Mouse (Mus musculus): ENCODE results near the gene Tmem63b. TPM values are rescaled to one million over a fixed set of nuclear protein-coding genes. Genes with fewer than 3 reads are reported as not detected.

Gene Tmem63b
- polyA plus RNA-seq, 1 experiment from 2014 or later, result 29.7 TPM

DNA sequence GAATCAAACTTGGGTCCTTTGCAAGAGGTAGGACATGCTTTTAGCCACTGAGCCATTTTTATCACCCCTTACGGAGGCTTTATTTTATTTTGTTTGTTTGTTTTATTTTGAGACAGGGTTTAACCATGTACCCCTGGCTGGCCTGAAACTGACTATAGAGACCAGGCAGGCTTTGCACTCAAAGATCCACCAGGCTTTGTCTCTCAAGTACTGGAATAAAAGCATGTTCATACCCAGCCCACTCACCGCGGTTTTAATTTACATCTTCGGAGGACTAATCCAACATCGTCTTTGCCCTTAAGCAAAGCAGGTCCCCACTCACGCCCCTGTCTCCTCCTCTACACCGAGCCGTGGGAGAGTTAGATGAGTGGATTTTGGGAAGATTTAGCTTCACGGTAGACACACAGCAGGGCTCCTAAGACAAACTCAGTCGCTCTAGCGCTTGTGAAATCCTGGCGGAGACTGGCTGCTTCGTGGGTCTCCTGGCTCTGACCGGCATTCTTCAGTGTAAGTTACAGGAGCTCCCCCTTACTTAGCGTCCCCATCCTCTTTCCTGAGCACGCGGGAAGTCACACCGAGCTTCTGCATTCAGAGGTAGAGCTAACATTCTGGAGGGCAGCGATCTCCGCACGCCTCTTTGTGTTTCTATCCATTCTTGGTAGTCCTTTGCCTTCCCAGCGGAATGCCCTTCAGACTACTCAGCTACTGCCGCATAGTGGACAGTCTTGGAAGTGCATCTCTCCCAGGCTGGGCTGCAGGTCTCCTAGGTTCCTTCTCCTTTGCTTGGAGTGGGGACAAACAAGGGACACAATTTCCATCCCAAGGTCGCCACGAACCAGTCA is 37.2 kb upstream of the Tmem63b start:
- H3K9ac ChIP-seq, result peak overlapping the region; percentile 67
- H3K27me3 ChIP-seq (ENCODE audit: insufficient read depth, low read length), result no peaks in the 10 kb centered on the region
- H3K27ac ChIP-seq (ENCODE audit: low read depth), result peak overlapping the region; percentile 26; the same call in 1 of the 2 replicates
- H3K4me2 ChIP-seq, result peak overlapping the region; percentile 74
- WGBS, result 4% methylated on average over 25 of the region's 25 CpGs
- ATAC-seq (ENCODE audit: insufficient read depth) (peak; percentile 67), DNase-seq (peak; percentile 96)
- peak overlapping the region; percentile 43 for H3K4me3 ChIP-seq (ENCODE audit: low read depth, low read length)
- no peaks in the 10 kb centered on the region for H3K9me3 ChIP-seq (ENCODE audit: low read depth, low read length)
- no peaks in the 10 kb centered on the region for H3K36me3 ChIP-seq (ENCODE audit: insufficient read depth)
- no peaks in the 10 kb centered on the region for H3K4me1 ChIP-seq (ENCODE audit: insufficient read depth)
- TF ChIP-seq CTCF (IDR thresholded peaks at IDR 0.05; ENCODE audit: low read depth), result peak; percentile 100

GRCm38 (mm10) chr17:45718323-45718722 is 31.6 kb upstream of the Tmem63b start:
- DNase-seq (peak; percentile 84), ATAC-seq (ENCODE audit: insufficient read depth) (no peak)
- Histone ChIP-seq H3K9me3 (ENCODE audit: low read depth, low read length) (no peaks in the 10 kb centered on the region), H3K36me3 (ENCODE audit: insufficient read depth) (no peaks in the 10 kb centered on the region), H3K4me2 (no peak overlapping the region), H3K9ac (no peak overlapping the region), H3K27ac (ENCODE audit: low read depth) (no peak overlapping the region), H3K4me3 (ENCODE audit: low read depth, low read length) (no peak overlapping the region), H3K27me3 (ENCODE audit: insufficient read depth, low read length) (no peaks in the 10 kb centered on the region), H3K4me1 (ENCODE audit: insufficient read depth) (no peaks in the 10 kb centered on the region)
- WGBS, result 6% methylated on average over 10 of the region's 10 CpGs
- TF ChIP-seq CTCF (IDR thresholded peaks at IDR 0.05; ENCODE audit: low read depth), result peak; percentile 83

DNA sequence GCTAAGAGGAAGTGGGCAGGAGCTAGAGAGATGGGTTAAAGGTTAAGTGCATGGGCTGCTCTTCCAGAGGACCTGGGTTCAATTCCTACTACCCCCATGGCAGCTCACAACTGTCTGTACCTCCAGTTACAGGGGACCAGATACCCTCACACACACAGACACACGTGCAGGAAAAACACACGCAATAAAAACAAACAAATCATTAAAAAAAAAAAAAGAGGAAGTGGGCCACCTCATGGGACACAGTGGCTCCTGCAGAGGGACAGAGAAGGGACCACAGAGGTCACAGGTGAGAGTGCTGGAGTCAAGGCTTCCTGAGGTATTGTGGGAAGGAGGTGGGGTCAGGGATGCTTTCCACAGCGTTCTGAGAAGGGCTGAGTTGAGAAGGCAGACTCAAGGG is 24.8 kb upstream of the Tmem63b start:
- H3K9ac ChIP-seq, result no peak overlapping the region
- no peaks in the 10 kb centered on the region for H3K27me3 ChIP-seq (ENCODE audit: insufficient read depth, low read length)
- H3K4me2 ChIP-seq, result no peak overlapping the region
- no peaks in the 10 kb centered on the region for H3K36me3 ChIP-seq (ENCODE audit: insufficient read depth)
- H3K9me3 ChIP-seq (ENCODE audit: low read depth, low read length), result no peaks in the 10 kb centered on the region
- ATAC-seq (ENCODE audit: insufficient read depth) (no peak), DNase-seq (no peak)
- no peak for TF ChIP-seq CTCF (IDR thresholded peaks at IDR 0.05; ENCODE audit: low read depth)
- H3K4me1 ChIP-seq (ENCODE audit: insufficient read depth), result no peaks in the 10 kb centered on the region
- no peak overlapping the region for H3K27ac ChIP-seq (ENCODE audit: low read depth)
- WGBS, result 53% methylated on average over 3 of the region's 3 CpGs
- H3K4me3 ChIP-seq (ENCODE audit: low read depth, low read length), result no peak overlapping the region

DNA sequence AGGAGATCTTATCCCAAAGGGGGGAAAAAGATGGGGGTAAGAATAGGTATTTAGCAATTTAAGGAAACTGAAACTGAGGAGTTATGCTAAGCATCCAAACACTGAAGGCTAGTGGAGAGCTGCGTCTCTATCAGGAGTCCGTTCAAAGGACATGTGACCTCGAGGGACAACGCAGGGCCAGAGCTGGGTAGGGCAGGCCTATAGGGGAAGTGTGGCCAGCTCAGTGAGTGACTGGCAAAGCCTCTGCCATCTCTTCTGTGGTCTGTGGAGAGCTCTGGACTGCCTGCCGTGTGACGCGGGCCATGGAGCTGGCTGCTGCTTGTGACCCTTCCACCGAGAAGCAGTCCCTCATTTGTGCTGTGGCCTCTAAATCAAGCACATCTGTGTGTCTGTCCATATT is 23.7 kb upstream of the Tmem63b start:
- no peak overlapping the region for H3K9ac ChIP-seq
- no peak overlapping the region for H3K4me3 ChIP-seq (ENCODE audit: low read depth, low read length)
- H3K27ac ChIP-seq (ENCODE audit: low read depth), result no peak overlapping the region
- 72% methylated on average over 8 of the region's 8 CpGs for whole genome bisulfite sequencing
- ATAC-seq (ENCODE audit: insufficient read depth) (no peak), DNase-seq (no peak)
- H3K36me3 ChIP-seq (ENCODE audit: insufficient read depth), result no peaks in the 10 kb centered on the region
- H3K9me3 ChIP-seq (ENCODE audit: low read depth, low read length), result no peaks in the 10 kb centered on the region
- no peaks in the 10 kb centered on the region for H3K4me1 ChIP-seq (ENCODE audit: insufficient read depth)
- H3K27me3 ChIP-seq (ENCODE audit: insufficient read depth, low read length), result no peaks in the 10 kb centered on the region
- no peak for TF ChIP-seq CTCF (IDR thresholded peaks at IDR 0.05; ENCODE audit: low read depth)
- no peak overlapping the region for H3K4me2 ChIP-seq

DNA sequence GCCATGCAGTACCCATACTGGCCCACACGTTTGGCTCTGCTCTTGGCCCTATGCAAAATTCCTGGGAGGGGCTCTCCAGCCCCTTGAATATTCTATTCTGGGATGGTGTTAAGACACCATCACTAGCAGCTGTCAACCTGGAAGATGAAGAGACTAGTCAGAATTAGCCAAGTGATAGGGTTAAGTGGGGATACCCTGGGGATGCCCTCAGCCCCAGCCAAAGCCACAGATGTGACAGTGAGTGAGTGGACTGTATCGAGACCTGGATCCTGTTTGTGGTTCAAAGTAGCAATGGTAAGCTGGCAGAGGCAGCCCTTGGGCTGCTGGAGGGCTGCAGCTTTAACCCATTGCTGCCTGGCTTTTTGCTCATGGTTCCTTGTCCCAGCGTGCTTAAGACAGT is 23.1 kb upstream of the Tmem63b start:
- Histone ChIP-seq H3K27ac (ENCODE audit: low read depth) (no peak overlapping the region), H3K4me1 (ENCODE audit: insufficient read depth) (no peaks in the 10 kb centered on the region), H3K27me3 (ENCODE audit: insufficient read depth, low read length) (no peaks in the 10 kb centered on the region), H3K4me2 (no peak overlapping the region), H3K36me3 (ENCODE audit: insufficient read depth) (no peaks in the 10 kb centered on the region), H3K9me3 (ENCODE audit: low read depth, low read length) (no peaks in the 10 kb centered on the region), H3K4me3 (ENCODE audit: low read depth, low read length) (no peak overlapping the region), H3K9ac (no peak overlapping the region)
- 32% methylated on average over 3 of the region's 3 CpGs for WGBS
- DNase-seq (no peak), ATAC-seq (ENCODE audit: insufficient read depth) (no peak)
- TF ChIP-seq CTCF (IDR thresholded peaks at IDR 0.05; ENCODE audit: low read depth), result no peak

- H3K27ac ChIP-seq (ENCODE audit: low read depth), result no peak overlapping the region
- H3K4me3 ChIP-seq (ENCODE audit: low read depth, low read length), result no peak overlapping the region
- H3K4me1 ChIP-seq (ENCODE audit: insufficient read depth), result no peaks in the 10 kb centered on the region
- no peak for ATAC-seq (ENCODE audit: insufficient read depth)
- H3K27me3 ChIP-seq (ENCODE audit: insufficient read depth, low read length), result no peaks in the 10 kb centered on the region
- no peaks in the 10 kb centered on the region for H3K36me3 ChIP-seq (ENCODE audit: insufficient read depth)
- no peak overlapping the region for H3K9ac ChIP-seq
- no peak for TF ChIP-seq CTCF (IDR thresholded peaks at IDR 0.05; ENCODE audit: low read depth)
- no peaks in the 10 kb centered on the region for H3K9me3 ChIP-seq (ENCODE audit: low read depth, low read length)
- WGBS, result 78% methylated on average over 8 of the region's 8 CpGs
- H3K4me2 ChIP-seq, result no peak overlapping the region
- DNase-seq, result no peak
Measured at GRCm38 (mm10) chr17:45708179-45708578, 21.5 kb upstream of the Tmem63b start.

DNA sequence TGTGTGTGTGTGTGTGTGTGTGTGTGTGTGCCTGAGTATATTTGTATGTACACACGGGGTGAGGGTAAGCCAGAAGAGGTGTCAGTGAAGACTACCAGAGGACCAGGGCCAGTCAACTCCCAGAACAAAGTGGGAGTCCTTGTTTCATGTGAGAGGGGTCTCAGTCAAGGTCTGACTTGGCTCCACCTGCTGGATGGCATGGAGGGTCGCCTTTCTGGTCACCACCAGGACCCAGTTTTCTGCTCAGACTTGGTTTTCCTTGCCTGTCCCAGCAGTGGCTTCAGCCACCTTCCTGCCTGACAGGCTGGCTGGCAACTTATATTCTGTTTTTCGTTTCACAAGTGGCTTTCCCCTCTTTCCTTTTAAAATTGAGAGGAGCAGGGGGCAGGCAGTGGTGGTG is 20.7 kb upstream of the Tmem63b start:
- Histone ChIP-seq H3K27ac (ENCODE audit: low read depth) (no peak overlapping the region), H3K9me3 (ENCODE audit: low read depth, low read length) (no peaks in the 10 kb centered on the region), H3K36me3 (ENCODE audit: insufficient read depth) (no peaks in the 10 kb centered on the region), H3K4me1 (ENCODE audit: insufficient read depth) (no peaks in the 10 kb centered on the region), H3K9ac (no peak overlapping the region), H3K4me2 (no peak overlapping the region), H3K4me3 (ENCODE audit: low read depth, low read length) (no peak overlapping the region), H3K27me3 (ENCODE audit: insufficient read depth, low read length) (no peaks in the 10 kb centered on the region)
- no peak for ATAC-seq (ENCODE audit: insufficient read depth)
- no peak for DNase-seq
- TF ChIP-seq CTCF (IDR thresholded peaks at IDR 0.05; ENCODE audit: low read depth), result peak; percentile 39
- WGBS, result 19% methylated on average over 3 of the region's 3 CpGs

Data from lung, embryonic 14.5 days (tissue).